Mouse (Mus musculus) MN1 (cell line): ENCODE data around the gene Gm10490.
A peak's percentile ranks its signal among the peaks of the same experiment; 100 is the strongest.
"Not testable (repeated sequence)": the region's sequence is repeated elsewhere in the genome, so short reads cannot be mapped to it uniquely, and the experiment has no call there.

Source experiments
- DNase-seq: peaks from one replicate; pipeline ENCODE4 v3.0.0-alpha.2; 2016; ENCODE audit warnings: low spot score

The Gm10490 gene

DNA sequence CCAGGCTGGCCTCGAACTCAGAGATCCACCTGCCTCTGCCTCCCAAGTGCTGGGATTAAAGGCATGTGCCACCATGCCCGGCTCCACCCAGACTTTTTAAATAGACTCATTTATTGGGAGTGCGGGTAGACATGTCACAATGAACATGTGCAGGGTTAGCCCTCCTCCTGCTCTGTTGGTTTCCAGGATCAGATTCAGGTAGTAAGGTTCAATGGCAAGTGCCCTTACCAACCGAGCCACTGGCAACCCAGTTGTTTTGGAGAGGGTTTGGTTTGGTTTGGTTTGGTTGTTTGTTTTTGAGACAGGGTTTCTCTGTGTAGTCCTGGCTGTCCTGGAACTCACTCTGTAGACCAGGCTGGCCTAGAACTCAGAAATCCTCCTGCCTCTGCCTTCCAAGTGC, at the start of gene Gm10490:
Gm10490 (plus strand) TSS at position 301 of the 400 bp plus-strand sequence.
- DNase-seq, result not testable (repeated sequence)

DNA sequence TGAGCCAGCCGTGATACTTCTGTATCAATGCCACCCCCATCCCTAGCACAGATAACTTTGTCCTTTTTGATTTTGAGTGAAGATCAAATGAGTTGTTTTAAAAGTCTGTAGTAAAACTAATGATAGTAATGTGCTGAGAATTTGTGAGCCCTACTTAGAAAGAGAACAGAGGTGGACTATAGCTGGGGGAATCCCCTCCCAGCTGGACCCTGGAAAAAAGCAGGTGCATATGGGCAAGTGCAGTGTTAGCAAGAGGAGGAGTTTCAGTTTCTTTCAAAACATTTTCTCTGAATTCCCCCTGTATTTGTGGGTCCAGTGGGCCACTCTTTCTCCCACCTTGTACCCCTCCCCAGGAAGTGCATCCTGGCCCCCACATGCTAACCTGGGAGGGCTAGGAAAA, 46.2 kb upstream of the Gm10490 start:
- no peak for DNase-seq

DNA sequence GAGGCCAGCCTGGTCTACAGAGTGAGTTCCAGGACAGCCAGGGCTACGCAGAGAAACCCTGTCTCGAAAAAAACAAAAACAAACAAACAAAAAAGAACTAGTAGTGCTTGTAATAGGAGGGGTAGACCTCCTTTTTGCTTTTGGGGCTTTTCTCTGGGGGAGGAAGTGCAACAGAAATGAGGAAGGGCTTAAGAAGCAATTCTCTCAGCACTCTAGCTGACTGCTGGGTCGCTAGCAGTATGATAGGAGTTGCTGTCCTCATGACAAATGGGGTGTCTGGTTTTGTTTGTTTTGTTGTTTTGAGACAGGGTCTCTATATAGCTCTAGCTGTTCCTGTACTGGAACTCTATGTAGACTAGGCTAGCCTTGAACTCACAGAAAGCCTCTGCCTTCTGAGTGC, 44.8 kb upstream of the Gm10490 start:
- DNase-seq, result no peak

DNA sequence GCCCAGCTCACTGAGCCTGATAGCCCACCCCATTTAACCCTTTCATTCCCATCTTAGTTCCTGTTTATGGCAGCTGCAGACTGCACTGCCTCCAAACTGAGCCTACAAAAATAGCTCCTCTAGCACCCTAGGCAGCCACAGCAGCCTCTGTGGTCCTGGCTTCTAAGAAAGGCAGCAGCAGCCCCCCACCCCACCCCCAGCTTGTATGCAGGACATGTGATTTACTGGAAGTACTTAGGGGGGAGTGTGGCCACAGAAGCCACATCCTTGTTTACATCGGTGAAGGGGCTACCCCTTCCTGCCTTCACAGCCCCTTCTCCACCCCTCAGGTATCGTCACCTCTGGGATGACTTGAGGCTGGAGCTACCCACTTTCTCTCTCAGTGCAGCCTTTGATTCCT, 44.0 kb upstream of the Gm10490 start:
- DNase-seq, result no peak

DNA sequence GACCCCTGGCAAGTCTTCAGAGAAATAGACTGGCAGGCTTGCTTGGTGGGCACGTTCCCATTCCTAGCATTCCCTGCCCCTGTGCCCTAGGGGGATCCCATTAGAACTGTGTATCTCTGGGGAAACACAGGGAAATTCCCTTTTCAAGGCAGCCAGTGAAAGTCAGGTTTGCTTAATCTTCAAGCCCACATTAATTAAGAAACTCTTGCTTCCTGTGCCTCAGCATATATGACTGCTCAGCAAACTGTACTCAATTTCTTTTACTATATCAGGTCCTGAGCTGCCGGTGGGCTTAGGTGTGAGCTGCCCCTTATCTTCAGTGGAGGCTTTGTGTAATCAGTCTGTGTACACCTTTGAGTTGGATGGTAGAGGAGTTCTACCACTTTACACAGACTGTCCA, 43.6 kb upstream of the Gm10490 start:
- no peak for DNase-seq

DNA sequence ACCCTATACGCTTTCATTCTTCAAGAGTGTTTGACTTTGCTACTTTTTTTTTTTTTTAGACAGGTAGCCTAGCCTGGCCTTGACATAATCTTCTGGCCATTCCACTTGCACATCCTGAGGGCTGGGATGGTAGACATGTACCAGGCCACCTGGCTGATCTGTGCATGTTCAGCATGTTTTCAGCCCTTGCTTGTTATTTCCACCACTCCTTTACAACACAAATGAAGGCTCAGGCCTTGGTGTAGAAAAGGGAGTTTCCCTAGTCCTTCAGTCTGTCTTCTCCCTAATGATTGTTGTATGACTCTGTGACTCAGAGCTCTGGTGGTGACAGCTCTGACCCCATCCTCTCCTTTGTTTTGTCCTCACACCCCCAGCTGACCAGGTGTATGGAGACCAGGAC, 42.2 kb upstream of the Gm10490 start:
- no peak for DNase-seq

DNA sequence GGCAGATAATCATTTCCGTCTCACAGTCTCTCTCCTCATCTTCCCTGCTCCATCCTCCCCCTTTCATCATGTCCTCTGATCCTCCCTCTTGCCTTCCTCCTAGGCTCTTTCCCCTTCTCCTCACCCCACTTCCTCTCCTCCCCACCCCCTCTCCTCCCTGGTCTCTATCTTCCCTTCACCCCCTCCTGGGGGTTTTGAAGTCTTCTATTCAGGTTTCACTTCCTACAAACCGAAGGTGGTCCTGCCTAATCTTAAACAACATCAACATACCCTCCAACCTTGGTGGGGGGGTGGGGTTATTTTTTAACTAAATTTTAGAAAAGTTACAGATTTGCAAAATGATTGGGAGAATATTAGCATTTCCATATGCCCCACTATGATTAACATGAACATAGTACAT, 40.8 kb upstream of the Gm10490 start:
- DNase-seq, result no peak

DNA sequence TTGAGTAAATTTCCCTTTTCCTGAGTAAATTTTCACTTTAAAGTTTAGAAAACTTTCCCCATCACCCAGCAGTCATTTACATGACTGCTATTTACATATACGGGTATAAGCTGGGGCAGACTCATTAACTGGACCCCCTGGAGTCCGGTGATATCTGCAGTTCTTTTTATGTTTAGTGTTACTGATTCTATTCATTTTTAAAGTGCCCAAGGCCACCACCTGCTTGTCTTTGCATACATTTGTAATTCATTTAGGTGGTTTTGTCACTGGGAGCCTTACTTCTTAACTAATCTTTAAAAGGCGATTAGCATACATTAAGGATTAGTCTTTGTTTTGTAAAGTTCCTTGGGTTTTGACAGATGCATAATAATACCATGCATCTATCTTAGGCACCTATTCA, 39.5 kb upstream of the Gm10490 start:
- no peak for DNase-seq

DNA sequence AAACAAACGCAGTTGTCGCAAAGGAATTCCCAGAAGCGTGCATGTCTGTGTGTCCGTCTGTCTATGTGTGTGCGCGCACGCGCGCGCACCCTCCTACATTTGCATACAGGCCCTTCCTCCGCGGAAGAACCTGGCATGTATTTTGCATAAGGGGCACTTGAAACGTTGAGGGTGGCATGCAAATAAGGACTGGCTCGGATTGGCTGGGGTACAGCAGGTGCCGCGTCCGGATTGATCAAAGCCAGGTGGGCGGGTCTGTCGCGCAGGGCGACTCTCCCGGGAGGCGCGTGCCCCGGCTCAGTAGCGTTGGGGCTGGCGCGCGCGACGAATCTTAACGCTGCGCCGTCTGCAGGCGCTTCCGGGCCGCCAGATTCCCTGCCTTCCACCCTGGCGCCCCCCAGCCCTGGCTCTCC, 31.3 kb upstream of the Gm10490 start, which contains the start of gene Pim2:
Pim2 (plus strand) TSS at position 256 of the 413 bp plus-strand sequence.
- DNase-seq, result peak; percentile 89

DNA sequence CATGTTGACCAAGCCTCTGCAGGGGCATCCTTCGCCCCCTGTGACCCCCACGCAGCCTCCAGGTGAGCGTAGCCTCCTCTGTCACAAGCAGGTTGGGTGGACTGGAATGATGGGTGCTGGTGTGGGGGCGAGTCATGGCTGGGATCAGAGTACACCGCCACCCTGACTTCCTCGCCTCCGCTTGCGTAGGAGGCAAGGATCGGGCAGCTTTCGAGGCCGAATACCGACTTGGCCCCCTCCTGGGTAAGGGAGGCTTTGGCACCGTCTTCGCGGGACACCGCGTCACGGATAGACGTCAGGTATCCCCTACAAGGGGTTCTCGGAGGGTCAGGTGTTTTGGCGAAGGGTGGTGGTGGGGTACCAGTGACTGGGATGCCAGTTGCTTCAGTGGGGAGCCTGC, 30.8 kb upstream of the Gm10490 start:
- peak; percentile 34 for DNase-seq

DNA sequence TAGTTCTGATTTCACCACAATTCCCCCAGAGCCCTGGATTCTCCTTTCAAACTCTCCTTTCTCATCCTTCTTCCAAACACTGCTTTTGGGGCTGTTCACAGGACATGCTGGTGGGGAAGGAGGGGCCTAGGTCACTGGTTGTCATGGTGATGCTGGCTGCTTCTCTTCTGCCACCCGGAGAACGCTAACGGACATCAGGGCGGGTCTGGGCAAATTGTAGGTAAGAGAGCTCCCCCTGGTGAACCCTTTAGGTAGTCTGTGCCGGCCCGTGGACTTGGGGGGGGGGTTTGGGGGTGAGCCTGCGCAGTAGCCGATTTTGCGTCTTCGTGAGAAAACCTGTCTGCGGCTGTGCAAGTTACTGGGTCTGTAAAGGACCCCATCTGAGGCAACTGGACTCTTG, 29.5 kb upstream of the Gm10490 start:
- peak; percentile 88 for DNase-seq

DNA sequence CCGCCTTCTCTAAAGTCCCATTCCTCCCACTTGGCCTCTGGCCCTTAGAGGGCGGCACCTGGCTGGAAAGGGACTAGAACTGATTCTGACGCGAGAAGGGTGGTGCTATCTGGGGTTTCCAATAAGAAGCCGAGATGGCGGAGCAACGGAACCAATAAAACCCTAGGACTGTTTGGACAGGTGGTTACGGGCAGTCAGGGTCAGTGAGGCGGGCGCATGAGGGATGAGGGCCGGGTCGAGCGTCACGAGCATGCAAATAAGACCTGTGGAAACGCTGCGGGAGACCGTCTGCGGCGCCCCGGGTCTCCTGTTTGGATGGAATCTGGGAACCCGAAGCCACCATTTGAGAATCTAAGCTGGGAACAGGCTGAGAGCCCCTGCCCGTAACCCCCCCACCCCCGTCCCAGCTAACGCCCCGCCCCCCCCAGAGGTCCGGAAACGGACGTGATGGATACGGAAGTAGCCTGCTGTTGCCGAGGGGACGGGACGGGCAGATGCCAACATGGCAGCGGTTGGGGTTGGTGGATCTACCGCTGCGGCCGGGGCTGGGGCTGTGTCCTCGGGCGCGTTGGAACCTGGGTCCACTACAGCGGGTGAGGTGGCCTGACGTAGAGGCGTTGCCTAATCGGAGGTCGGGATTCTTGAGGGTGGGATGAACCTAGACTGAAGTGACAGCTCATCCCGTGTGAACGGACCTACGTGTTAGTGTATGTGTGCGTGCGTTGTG, 25.3 kb upstream of the Gm10490 start, which contains the start of gene Slc35a2:
Slc35a2 (plus strand) TSS at position 188 of the 727 bp plus-strand sequence.
- peak; percentile 94 for DNase-seq

DNA sequence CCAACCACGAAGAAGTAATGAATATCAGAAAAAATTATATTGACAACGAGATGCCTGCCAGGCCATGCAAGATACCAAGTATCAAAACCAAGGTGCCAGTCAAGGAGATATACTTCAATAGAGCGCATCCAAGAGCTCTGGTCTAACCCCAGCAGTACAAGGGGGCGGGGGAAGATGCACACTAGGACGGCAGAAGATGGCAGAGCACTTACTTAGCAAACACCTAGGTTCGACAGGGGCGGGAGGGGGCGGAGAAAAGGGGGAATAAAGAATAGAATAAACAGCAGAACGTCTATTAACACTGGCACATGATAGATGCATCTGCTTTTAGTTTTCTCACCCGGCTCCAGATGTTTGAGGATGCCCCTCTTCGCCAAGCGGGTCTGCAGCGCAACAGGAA, 11.1 kb upstream of the Gm10490 start:
- DNase-seq, result no peak

DNA sequence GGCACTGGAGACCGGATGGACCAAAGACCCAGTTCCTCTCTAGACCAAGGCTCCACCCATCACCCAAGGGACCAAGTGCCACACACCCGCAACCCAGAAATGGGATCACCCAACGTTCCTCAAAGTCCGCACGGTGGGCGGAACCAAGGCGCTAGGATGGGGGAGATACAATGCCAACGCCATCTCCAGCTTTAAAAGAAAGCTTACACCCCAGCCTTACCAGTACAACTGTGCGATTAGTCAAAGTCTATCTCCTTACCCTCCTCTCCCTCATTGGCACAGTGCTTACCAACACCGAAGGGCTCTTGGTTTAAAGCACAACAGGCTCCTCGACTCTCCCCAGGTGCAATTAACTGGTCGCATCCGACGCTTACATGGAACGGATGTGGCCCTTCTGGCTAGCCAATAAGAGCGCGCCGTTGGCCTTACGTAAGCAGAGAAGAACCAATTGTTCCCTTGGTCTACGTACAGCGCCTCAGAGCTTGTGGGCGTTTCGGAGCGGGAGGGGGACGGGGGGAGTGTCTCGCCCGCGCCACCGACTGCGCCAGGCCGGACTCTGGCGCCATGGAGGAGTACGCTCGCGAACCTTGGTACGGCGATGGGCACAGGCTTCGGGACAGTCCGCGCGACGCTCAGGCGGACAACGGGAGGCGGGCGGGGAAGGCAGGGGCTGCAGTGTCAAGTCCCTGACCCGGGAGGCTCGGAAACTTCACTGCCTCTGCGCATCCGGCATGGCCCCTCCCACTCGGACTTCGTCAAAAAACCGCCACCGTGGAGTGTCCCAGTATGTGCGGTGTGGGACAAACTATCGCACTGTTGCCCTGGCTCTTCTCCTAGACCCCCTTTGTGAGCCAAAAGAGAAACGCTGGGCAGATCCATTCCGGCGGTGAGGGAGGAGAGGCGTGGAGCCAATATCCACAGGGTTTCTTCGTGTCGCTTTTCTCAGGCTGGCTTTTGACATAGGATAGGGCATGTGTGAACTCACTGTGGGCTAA, 10.2 kb upstream of the Gm10490 start, which contains the start of the genes Pqbp1 and Timm17b:
Pqbp1 (minus strand) TSS at position 390 of the 995 bp plus-strand sequence.
Timm17b (plus strand) TSS at position 478 of the 995 bp plus-strand sequence.
- peak; percentile 95 for DNase-seq

DNA sequence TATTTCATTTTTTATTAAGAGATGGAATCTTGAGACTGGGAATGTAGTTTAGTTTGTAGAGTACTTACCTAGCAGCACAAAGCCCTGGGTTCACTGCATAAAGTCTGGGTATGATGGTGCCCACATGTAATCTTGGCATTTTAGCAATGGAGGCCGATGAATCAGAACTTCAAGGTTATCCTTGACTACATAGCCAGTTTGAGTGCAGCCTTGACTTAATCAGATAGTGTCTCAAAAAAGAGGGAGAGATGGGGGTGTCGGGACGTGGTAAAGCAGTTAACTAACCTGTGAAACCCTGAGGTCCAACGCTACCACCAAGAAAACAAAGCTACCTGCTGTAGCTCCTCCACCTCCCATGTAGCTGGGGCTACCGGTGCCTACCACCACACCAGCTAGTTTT, 4.9 kb upstream of the Gm10490 start:
- DNase-seq, result no peak

DNA sequence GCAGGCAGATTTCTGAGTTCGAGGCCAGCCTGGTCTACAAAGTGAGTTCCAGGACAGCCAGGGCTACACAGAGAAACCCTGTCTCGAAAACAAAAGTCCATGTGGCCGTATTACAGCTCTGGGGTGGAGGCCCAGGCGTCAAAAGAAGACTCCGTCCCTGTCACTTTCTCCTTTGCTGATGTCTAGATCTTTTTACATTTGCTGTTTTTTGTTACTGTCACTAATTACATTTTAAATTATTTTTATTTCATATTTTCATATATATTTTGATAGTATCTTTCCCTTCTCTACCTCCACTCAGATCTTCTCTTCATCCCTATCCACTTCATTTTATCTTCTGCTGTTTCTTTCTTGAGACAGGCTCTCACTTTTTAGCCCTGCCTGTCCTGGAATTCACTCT, 1.6 kb upstream of the Gm10490 start, which contains the start of gene Gm10491:
Gm10491 (minus strand) TSS at position 101 of the 400 bp plus-strand sequence.
- no peak for DNase-seq

DNA sequence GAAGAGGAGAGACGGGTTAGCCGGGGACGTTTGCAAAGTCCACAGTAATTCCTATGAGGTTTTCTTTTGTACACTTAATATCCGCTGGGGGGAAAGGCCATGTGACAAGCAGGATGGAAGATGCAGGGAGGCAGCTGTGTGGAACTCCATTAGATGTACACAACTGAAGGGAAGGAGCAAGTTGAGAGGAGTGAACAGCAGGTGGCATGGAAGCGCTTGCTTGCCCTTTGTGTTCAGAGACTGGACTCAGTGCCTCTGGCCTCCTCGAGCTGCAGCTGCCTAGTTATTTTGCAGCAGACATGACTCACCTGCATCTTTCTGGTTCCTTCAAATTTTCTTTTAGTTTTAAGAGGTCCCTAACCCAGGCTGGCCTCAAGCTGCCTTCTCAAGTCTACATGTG, 1.1 kb downstream of the Gm10490 start:
- peak; percentile 37 for DNase-seq

DNA sequence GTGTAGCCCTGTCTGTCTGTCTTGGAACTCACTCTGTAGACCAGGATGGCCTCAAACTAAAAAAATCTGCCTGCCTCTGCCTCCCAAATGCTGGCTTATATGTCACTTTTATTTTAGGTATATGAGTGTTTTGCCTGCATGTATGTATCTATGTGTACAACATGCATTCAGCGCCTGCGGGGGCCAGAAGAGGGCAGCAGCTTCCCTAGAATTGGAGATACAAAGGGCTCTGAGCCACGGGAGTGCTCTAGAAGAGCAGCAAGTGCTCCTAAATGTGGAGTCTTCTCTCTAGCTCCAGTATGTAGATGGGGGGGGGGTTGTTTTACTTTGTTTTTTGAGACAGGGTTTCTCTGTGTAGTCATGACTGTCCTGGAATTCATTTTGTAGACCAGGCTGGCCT, 6.3 kb downstream of the Gm10490 start:
- DNase-seq, result not testable (repeated sequence)

DNA sequence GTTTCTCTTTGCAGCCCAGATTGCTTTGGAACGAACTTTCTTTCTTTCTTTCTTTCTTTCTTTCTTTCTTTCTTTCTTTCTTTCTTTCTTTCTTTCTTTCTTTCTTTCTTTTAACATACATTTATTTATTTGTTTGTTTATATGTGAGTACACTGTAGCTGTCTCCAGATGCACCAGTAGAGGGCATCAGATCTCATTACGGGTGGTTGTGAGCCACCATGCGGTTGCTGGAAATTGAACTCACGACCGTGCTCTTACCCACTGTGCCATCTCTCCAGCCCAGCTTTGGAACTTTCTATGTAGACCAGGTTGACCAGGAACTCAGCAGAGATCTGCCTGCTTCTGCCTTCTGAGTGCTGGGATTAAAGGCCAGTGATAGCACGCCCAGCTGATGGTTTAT, 8.6 kb downstream of the Gm10490 start:
- DNase-seq, result not testable (repeated sequence)

DNA sequence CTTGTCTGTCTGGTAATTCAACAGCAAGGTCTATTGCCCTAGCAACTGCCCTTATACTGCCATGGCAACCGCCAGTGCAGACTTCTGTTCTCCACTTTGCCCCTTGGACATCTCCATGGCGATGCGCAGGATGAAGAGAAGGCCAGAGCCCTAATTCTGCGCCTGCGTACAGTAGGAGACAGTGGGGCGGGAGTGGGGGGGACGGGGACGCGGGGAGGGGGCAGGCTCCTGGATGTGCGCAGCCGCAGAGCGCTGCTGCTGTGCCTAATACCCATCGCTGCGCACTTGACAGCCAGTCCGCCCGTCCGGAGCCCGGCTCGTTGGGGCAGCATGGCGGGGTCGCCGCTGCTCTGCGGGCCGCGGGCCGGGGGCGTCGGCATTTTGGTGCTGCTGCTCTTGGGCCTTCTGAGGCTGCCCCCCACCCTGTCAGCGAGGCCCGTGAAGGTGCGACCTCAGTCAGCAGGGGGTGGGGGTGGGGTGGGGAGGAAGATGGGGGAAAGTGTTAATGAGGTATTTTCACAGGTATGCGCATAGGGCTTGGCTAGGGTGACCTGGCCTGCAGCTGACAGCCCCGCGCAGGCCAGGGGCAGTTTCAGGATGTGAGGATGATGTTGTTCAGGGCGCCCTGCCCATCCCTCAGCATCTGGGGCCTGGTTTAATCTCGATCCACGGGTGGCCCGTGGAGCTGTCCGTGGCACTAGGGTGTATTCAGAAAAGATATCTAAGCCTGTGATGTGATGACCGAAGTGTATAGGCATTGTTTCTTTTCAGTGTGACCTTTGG, 10.4 kb downstream of the Gm10490 start, which contains the start of gene Pcsk1n:
Pcsk1n (plus strand) TSS at position 222 of the 783 bp plus-strand sequence.
- DNase-seq, result peak; percentile 90

DNA sequence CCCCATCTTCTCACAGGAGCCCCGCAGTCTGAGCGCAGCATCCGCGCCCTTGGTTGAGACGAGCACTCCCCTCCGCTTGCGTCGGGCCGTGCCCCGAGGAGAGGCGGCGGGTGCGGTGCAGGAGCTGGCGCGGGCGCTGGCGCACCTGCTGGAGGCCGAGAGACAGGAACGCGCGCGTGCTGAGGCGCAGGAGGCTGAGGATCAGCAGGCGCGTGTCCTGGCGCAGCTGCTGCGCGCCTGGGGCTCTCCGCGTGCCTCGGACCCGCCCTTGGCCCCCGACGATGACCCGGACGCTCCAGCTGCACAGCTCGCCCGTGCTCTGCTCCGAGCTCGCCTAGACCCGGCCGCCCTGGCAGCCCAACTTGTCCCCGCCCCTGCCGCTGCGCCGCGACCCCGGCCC, 12.7 kb downstream of the Gm10490 start:
- DNase-seq, result no peak

DNA sequence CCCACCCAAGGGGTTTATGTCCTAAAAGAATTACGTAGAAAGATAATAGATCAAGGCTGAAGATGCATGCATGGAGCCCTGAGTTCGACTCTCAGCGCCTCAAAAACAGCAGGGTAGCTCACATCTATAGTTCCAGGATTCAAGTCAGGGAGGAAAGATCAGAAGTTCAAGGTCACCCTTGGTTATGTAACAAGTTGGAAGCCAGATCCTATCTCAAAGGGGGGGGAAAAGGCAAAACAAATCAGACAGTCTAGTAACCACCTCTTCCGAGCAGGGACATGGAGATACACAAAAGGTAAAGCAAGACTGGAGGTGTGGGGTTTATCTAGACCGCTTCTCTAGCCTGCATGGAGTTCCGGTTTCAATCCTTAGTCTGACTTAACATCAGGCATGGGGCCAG, 16.9 kb downstream of the Gm10490 start:
- no peak for DNase-seq
